Comparison of ENCODE assay signal across 22 mouse cellular contexts in genomic region chr3:81170073-81170809, GRCm38 (mm10).
DNase-seq lines count a peak whose midpoint lies in the region; ATAC-seq and TF ChIP-seq lines count a peak whose summit lies in the region.
"Had no signal": no experiment of that assay in that cellular context is flagged by ENCODE, and none has a peak within 500 bp of the region (broad histone marks: within the 10 kb centered on the region; RNA-seq: fewer than 3 reads in every experiment).

No protein-coding gene starts in this region.

- H3K9me3 ChIP-seq in kidney, postnatal 0 days (replicated peaks; ENCODE audit: low read length): no peaks in the 10 kb centered on the region
- H3K9me3 ChIP-seq in embryonic facial prominence, embryonic 12.5 days: no peaks in the 10 kb centered on the region
- H3K9me3 ChIP-seq in embryonic facial prominence, embryonic 15.5 days (replicated peaks): no peaks in the 10 kb centered on the region
- H3K9me3 ChIP-seq: forebrain, embryonic 10.5 days; heart, embryonic 12.5 days; hindbrain, embryonic 10.5 days; intestine, embryonic 15.5 days had no signal

- no peak overlapping the region for H3K4me3 ChIP-seq in kidney, postnatal 0 days (replicated peaks; ENCODE audit: low read depth, low read length)
- H3K4me3 ChIP-seq in embryonic facial prominence, embryonic 12.5 days: no peak overlapping the region
- H3K4me3 ChIP-seq in embryonic facial prominence, embryonic 15.5 days (replicated peaks): no peak overlapping the region
- H3K4me3 ChIP-seq: forebrain, embryonic 10.5 days; heart, embryonic 12.5 days; hindbrain, embryonic 10.5 days; intestine, embryonic 15.5 days had no signal

- H3K4me2 ChIP-seq in kidney, postnatal 0 days (ENCODE audit: low read length): no peak overlapping the region
- H3K4me2 ChIP-seq in embryonic facial prominence, embryonic 12.5 days (replicated peaks): no peak overlapping the region
- no peak overlapping the region for H3K4me2 ChIP-seq in embryonic facial prominence, embryonic 15.5 days (replicated peaks)
- H3K4me2 ChIP-seq: heart, embryonic 12.5 days; hindbrain, embryonic 14.5 days; intestine, embryonic 15.5 days had no signal

- no peak overlapping the region for H3K9ac ChIP-seq in kidney, postnatal 0 days (ENCODE audit: low read depth, low read length)
- H3K9ac ChIP-seq in embryonic facial prominence, embryonic 12.5 days: no peak overlapping the region
- H3K9ac ChIP-seq in embryonic facial prominence, embryonic 15.5 days: no peak overlapping the region
- H3K9ac ChIP-seq: heart, embryonic 12.5 days; hindbrain, embryonic 14.5 days; intestine, embryonic 15.5 days had no signal

- no peaks in the 10 kb centered on the region for H3K27me3 ChIP-seq in kidney, postnatal 0 days (ENCODE audit: insufficient read depth, low read length)
- H3K27me3 ChIP-seq in embryonic facial prominence, embryonic 12.5 days: no peaks in the 10 kb centered on the region
- no peaks in the 10 kb centered on the region for H3K27me3 ChIP-seq in embryonic facial prominence, embryonic 15.5 days
- H3K27me3 ChIP-seq: CH12.LX; heart, embryonic 12.5 days; intestine, embryonic 15.5 days; Patski had no signal

- H3K36me3 ChIP-seq in kidney, postnatal 0 days (ENCODE audit: insufficient read depth, low read length): no peaks in the 10 kb centered on the region
- no peaks in the 10 kb centered on the region for H3K36me3 ChIP-seq in embryonic facial prominence, embryonic 12.5 days
- H3K36me3 ChIP-seq in embryonic facial prominence, embryonic 15.5 days: no peaks in the 10 kb centered on the region
- H3K36me3 ChIP-seq: forebrain, embryonic 10.5 days; heart, embryonic 12.5 days; hindbrain, embryonic 10.5 days; intestine, embryonic 15.5 days had no signal

- ATAC-seq in kidney, postnatal 0 days (replicated peaks; ENCODE audit: low FRiP score, low read depth): no peak
- ATAC-seq in embryonic facial prominence, embryonic 12.5 days (ENCODE audit: insufficient number of reproducible peaks, insufficient read depth, low FRiP score, low TSS enrichment): peak; percentile 75; the same call in 1 of the 2 replicates
- ATAC-seq in embryonic facial prominence, embryonic 15.5 days (ENCODE audit: insufficient number of reproducible peaks, low FRiP score, low TSS enrichment, low read depth): no peak
- ATAC-seq: activated CD4-positive, CD25-positive, alpha-beta regulatory T cell, adult 4 months; forebrain, embryonic 16.5 days; intestine, embryonic 15.5 days; Patski had no signal

- 35% methylated on average over 4 of the region's 4 CpGs for WGBS in kidney, postnatal 0 days
- WGBS in embryonic facial prominence, embryonic 12.5 days: 62% methylated on average over 4 of the region's 4 CpGs
- WGBS in embryonic facial prominence, embryonic 15.5 days: 56% methylated on average over 4 of the region's 4 CpGs

- peak; percentile 4 for DNase-seq in kidney, adult 9 months
- no peak for DNase-seq in kidney, adult 18-20 months
- DNase-seq in kidney, postnatal 0 days (ENCODE audit: low spot score): peak; percentile 61
- no peak for DNase-seq in kidney, postnatal 36 days
- no peak for DNase-seq in embryo, embryonic 10 days (ENCODE audit: low spot score)
- no peak for DNase-seq in right cerebral cortex, adult 18-20 months
- DNase-seq: adrenal gland, adult 2 months; adrenal gland, postnatal 25 days; cerebellum, adult 2 months; cerebellum, postnatal 10 days; gastrocnemius, postnatal 14 days had no signal

- no peak overlapping the region for H3K27ac ChIP-seq in kidney, postnatal 0 days
- H3K27ac ChIP-seq in embryonic facial prominence, embryonic 12.5 days: no peak overlapping the region
- 0 out of 2 replicates have a peak overlapping the region, but pooled peaks have one; percentile 29 for H3K27ac ChIP-seq in embryonic facial prominence, embryonic 15.5 days (replicated peaks)
- H3K27ac ChIP-seq: forebrain, embryonic 10.5 days; hindbrain, embryonic 10.5 days; hindbrain, embryonic 14.5 days; intestine, embryonic 15.5 days had no signal

- no peaks in the 10 kb centered on the region for H3K4me1 ChIP-seq in kidney, postnatal 0 days (replicated peaks; ENCODE audit: insufficient read depth, low read length)
- H3K4me1 ChIP-seq in embryonic facial prominence, embryonic 12.5 days: no peaks in the 10 kb centered on the region
- no peaks in the 10 kb centered on the region for H3K4me1 ChIP-seq in embryonic facial prominence, embryonic 15.5 days
- H3K4me1 ChIP-seq: forebrain, embryonic 10.5 days; heart, embryonic 12.5 days; hindbrain, embryonic 10.5 days; intestine, embryonic 15.5 days had no signal

- TF ChIP-seq CTCF in kidney, postnatal 0 days (IDR thresholded peaks at IDR 0.05; ENCODE audit: low read depth): no peak

Comparison
In these comparisons a context has a peak if more than half of its experiments do, and no peak if none do; other contexts are left out.
1. DNase-seq: peak in kidney, adult 9 months (single experiment) and kidney, postnatal 0 days (single experiment); none in kidney, adult 18-20 months (single experiment), kidney, postnatal 36 days (0 of 2), embryo, embryonic 10 days (single experiment) and right cerebral cortex, adult 18-20 months (single experiment).